Mouse (Mus musculus) Patski (cell line): ENCODE data around the gene Lgr4. TPM values are rescaled to one million over a fixed set of nuclear protein-coding genes. Genes with fewer than 3 reads are reported as not detected.

Source experiments
- ATAC-seq: fragments of 100-300 bp; one replicate; pipeline ENCODE4 v1.8.0; 2021
- CTCF ChIA-PET: fragments of 350-600 bp; sonication (Branson Sonifier 250); formaldehyde crosslinking; loops from one replicate; lab custom pipeline; 2022; ENCODE audit warnings: inconsistent platforms; lab: Charles Lee
- POLR2A ChIA-PET: fragments of 350-600 bp; sonication (Branson Sonifier 250); formaldehyde crosslinking; loops from one replicate; lab custom pipeline; 2022; ENCODE audit warnings: antibody characterized with exemption, inconsistent platforms; lab: Charles Lee
- DNase-seq: peaks from one replicate; pipeline ENCODE4 v3.0.0-alpha.2; 2011; ENCODE audit warnings: low read depth, low spot score
- H3K27me3 ChIP-seq: fragments of 371-371 bp; one replicate; pipeline ENCODE4 v1.5.1; 2021
- CTCF ChIP-seq: fragments of 100-300 bp; IDR thresholded peaks from one replicate; pipeline ENCODE4 v1.5.1; 2021
- in situ Hi-C: fragments of 300-500 bp; cut with MboI; formaldehyde crosslinking; loops from 3 replicates; pipeline ENCODE4 v1.11.1; 2018; ENCODE audit warnings: low pct_unique_long_range_greater_than_20kb, mixed read lengths
- polyA plus RNA-seq: library from polyadenylated mRNA; unstranded; gene quantifications from one replicate; pipeline ENCODE4 v1.2.3, GENCODE M21; 2021

Gene Lgr4
- polyA plus RNA-seq, 1 experiment from 2014 or later, result 48.5 TPM

DNA sequence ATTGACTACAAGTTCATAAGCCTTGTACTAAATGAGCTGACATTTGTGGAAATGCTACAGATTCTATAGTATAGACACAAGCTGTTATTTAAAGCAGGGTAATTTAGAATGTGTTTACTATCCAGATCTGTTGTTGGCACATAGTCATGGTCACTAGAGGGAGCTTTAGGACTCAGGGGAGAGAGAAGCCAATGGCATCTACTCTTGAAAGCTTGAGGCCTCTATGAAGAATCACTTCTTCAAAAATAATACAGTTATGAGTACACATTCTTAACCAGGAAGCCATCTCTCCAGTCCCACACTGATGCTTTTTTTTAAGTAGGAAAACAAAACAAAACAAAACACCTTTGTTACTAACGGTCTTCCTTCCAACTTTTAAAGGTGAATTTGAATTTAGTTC lies 145.7 kb downstream of the Lgr4 start:
- POLR2A ChIA-PET, result no interaction called here
- CTCF ChIA-PET, result interaction anchor here (0.7 to 2.5 kb wide), 15 partner anchors 9 to 159 kb away, joined by 3 to 15 read pairs (median 5); no protein-coding TSS in a partner anchor
- in situ Hi-C loops, result loop anchor here (5.0 to 25.0 kb wide), 2 partner anchors 139 to 499 kb away; no protein-coding TSS in a partner anchor
- ATAC-seq (no peak), DNase-seq (no peak)
- TF ChIP-seq CTCF, result peak; percentile 64
- H3K27me3 ChIP-seq, result no peaks in the 10 kb centered on the region

Other genes with a start within 250 kb of the Lgr4 start
- gene Bdnf, start 242.9 kb upstream of the Lgr4 start, polyA plus RNA-seq, result 15.4 TPM
- gene Lin7c, start 26.8 kb upstream of the Lgr4 start, polyA plus RNA-seq, result 63.9 TPM
- gene Ccdc34, start 100.2 kb downstream of the Lgr4 start, polyA plus RNA-seq, result 30.9 TPM